Mouse (Mus musculus): ENCODE results near the gene Tada1.

The Tada1 gene

GRCm38 (mm10) chr1:166382626-166383025 is 3.7 kb downstream of the Tada1 start:
- DNase-seq (ENCODE audit: low read depth in 2 of 2, low spot score in 2 of 2), result no peak

GRCm38 (mm10) chr1:166384614-166385013 is 5.7 kb downstream of the Tada1 start:
- no peak for DNase-seq (ENCODE audit: low read depth in 2 of 2, low spot score in 2 of 2)

- DNase-seq (ENCODE audit: low read depth in 2 of 2, low spot score in 2 of 2), result no peak
Measured at GRCm38 (mm10) chr1:166385431-166385830, 6.5 kb downstream of the Tada1 start.

- no peak for DNase-seq (ENCODE audit: low read depth in 2 of 2, low spot score in 2 of 2)
Measured at GRCm38 (mm10) chr1:166388511-166388910, 9.6 kb downstream of the Tada1 start.

- no peak for DNase-seq (ENCODE audit: low read depth in 2 of 2, low spot score in 2 of 2)
Measured at GRCm38 (mm10) chr1:166389406-166390125, 10.7 kb downstream of the Tada1 start.

GRCm38 (mm10) chr1:166391671-166392070 is 12.8 kb downstream of the Tada1 start:
- no peak for DNase-seq (ENCODE audit: low read depth in 2 of 2, low spot score in 2 of 2)

GRCm38 (mm10) chr1:166394770-166395169 is 15.9 kb downstream of the Tada1 start:
- DNase-seq (ENCODE audit: low read depth in 2 of 2, low spot score in 2 of 2), result no peak

GRCm38 (mm10) chr1:166395661-166396060 is 16.8 kb downstream of the Tada1 start:
- DNase-seq (ENCODE audit: low read depth in 2 of 2, low spot score in 2 of 2), result no peak

- DNase-seq (ENCODE audit: low read depth in 2 of 2, low spot score in 2 of 2), result no peak
Measured at GRCm38 (mm10) chr1:166396381-166396780, 17.5 kb downstream of the Tada1 start.

GRCm38 (mm10) chr1:166401455-166401854 is 22.6 kb downstream of the Tada1 start:
- DNase-seq (ENCODE audit: low read depth in 2 of 2, low spot score in 2 of 2), result no peak

GRCm38 (mm10) chr1:166402003-166402402 is 23.1 kb downstream of the Tada1 start:
- no peak for DNase-seq (ENCODE audit: low read depth in 2 of 2, low spot score in 2 of 2)

- no peak for DNase-seq (ENCODE audit: low read depth in 2 of 2, low spot score in 2 of 2)
Measured at GRCm38 (mm10) chr1:166403846-166404245, 24.9 kb downstream of the Tada1 start.

- peak in 1 of 2 experiments; percentile 4 for DNase-seq (ENCODE audit: low read depth in 2 of 2, low spot score in 2 of 2)
Measured at GRCm38 (mm10) chr1:166409177-166409700, 30.3 kb downstream of the Tada1 start.

- peak; percentile 63 to 69 for DNase-seq (ENCODE audit: low read depth in 2 of 2, low spot score in 2 of 2)
Measured at GRCm38 (mm10) chr1:166409701-166410220, 30.9 kb downstream of the Tada1 start, which contains the start of gene Pogk. Gene Pogk (minus strand): TSS chr1:166409863.

GRCm38 (mm10) chr1:166411541-166411940 is 32.6 kb downstream of the Tada1 start:
- DNase-seq (ENCODE audit: low read depth in 2 of 2, low spot score in 2 of 2), result no peak

- DNase-seq (ENCODE audit: low read depth in 2 of 2, low spot score in 2 of 2), result no peak
Measured at GRCm38 (mm10) chr1:166412266-166412665, 33.4 kb downstream of the Tada1 start.

GRCm38 (mm10) chr1:166429053-166429452 is 50.2 kb downstream of the Tada1 start:
- no peak for DNase-seq (ENCODE audit: low read depth in 2 of 2, low spot score in 2 of 2)

- no peak for DNase-seq (ENCODE audit: low read depth in 2 of 2, low spot score in 2 of 2)
Measured at GRCm38 (mm10) chr1:166429809-166430431, 51.0 kb downstream of the Tada1 start.

- DNase-seq (ENCODE audit: low read depth in 2 of 2, low spot score in 2 of 2), result no peak
Measured at GRCm38 (mm10) chr1:166439426-166439825, 60.5 kb downstream of the Tada1 start.

- no peak for DNase-seq (ENCODE audit: low read depth in 2 of 2, low spot score in 2 of 2)
Measured at GRCm38 (mm10) chr1:166441992-166442391, 63.1 kb downstream of the Tada1 start.
